Mouse (Mus musculus): ENCODE results near the gene Mfsd4a. TPM values are rescaled to one million over a fixed set of nuclear protein-coding genes. Genes with fewer than 3 reads are reported as not detected.

Mfsd4a gene
- 0.11 TPM in 1 of 2 replicates, not detected in the other for total RNA-seq (2015)
- 0.51 and 0.61 TPM in 2 replicates for total RNA-seq (2017)

DNA sequence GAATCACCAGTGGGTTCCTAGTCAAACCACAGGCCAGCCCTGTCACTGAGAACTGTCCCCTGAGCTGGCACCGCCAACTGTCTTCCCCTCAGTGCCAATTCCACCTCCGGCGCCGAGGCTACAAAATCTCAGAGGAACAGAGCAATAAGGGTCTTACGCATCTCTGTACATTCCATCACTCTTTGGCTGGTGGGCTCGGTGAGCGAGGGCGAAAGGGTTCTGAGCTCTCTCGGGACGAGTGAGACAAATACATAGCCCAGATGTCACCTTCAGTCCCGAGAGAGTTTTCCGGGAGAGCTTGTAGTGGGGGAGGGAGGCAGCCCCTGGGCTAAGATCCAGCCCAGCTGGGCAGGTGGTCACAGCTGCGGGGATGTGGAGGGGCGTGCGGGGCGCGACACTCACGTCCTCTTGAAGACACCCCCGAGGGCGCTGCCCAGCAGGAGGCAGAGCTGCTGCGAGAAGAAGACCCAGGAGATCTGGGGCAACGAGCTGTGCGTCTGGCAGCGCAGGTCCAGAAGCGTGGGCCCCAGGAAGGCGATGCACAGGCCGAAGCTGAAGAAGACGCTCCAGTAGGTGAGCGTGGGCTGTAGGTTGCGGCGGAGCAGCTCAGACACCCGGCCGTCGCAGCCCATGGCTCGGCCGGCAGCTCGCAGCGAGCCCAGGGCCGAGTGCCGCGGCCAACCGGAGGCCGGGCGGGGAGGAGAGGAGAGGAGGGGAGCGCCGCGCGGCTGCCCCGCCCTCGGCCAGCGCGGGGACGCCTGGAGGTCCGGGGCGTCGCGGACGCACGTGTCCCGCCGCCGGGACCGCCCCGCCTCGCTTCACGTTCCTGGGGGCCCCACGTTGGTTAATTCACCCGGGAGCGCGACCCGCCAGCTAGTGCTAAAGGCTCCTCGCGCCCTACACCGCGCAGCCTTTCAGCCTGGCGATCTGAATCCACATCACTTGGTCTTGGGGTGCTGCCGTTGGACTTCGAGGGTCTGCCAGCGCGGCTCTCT, at the start of gene Mfsd4a:
Gene Mfsd4a (minus strand): TSS at position 802 of the 995 bp plus-strand sequence.
- ATAC-seq (ENCODE audit: poor library complexity, severe bottlenecking): peak; percentile 65

DNA sequence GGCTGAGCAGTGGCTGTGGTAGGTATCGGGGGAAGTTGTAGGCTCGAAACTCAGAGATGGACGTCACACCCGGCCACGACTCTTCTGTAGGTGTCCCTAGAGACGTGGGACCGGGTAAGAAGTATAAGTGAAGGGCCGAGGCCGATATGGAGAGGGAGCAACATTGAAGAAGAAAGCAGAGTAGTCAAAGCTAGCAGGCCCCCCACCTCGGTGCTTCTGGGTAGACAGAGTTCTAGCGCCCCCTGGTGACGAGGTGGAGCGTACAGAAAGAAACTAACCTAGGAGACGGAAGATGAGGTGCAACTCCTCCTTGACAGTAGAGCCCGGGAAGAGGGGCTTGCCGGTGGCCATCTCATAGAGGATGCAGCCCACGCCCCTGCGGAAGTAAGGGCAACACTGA, 48.7 kb upstream of the Mfsd4a start:
- ATAC-seq (ENCODE audit: poor library complexity, severe bottlenecking): peak; percentile 58

DNA sequence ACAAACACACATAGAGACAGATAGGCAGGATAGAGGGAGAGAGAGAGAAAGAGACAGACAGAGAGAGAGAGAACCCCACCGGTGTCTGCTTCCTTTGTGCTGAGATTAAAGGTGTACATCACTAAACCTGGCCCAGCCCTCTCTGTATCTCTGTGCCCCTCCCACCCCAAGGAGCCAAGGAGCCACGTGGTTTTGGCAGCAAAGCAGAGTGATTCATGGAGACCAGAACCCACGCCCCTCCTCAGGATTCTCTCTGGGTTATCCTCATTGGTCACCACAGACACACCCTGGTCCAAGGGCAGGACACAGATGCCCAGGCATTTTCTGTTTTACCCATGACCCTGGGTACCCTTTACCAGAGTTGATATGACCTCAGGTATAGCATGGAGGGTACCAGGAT, 45.2 kb upstream of the Mfsd4a start:
- no peak for ATAC-seq (ENCODE audit: poor library complexity, severe bottlenecking)

DNA sequence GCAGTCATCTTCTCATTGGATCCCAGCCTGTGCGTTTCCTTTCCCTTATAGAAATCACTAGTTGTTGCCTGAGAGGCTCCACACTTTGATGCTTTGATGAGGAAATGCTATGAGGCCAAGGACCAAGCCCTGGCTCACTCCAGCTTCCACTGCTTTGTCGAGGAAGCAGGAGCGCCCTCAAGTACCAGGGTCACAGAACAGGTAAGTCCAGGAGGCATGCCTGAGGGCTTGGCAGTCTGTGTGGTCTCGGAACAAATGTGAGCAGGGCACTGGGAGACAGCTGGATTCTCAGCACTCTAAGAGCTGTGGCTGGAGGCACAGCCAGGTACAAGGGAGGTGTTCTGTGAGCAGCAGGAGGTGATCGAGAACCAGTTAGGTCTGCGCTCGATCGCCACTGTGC, 44.6 kb upstream of the Mfsd4a start:
- ATAC-seq (ENCODE audit: poor library complexity, severe bottlenecking): no peak

DNA sequence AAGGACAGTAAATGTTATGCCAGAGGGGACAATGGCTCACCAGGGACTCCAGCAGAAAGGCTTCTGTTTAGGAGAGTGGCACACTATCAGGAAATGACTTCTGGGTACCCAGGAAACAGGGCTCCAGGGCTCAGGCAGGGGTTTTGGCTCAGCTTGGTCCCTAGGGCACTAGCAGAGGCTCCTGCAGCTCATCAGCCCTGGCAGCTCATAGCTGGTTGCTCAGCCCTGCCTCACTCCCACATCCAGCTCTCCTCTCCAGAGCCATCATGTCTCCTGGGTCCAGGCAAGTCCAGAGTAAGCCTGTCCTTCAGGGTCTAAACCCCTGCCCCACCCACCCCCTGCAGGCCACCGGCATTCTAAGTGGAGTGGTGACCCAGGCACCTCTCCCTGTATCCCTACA, 43.5 kb upstream of the Mfsd4a start:
- no peak for ATAC-seq (ENCODE audit: poor library complexity, severe bottlenecking)

DNA sequence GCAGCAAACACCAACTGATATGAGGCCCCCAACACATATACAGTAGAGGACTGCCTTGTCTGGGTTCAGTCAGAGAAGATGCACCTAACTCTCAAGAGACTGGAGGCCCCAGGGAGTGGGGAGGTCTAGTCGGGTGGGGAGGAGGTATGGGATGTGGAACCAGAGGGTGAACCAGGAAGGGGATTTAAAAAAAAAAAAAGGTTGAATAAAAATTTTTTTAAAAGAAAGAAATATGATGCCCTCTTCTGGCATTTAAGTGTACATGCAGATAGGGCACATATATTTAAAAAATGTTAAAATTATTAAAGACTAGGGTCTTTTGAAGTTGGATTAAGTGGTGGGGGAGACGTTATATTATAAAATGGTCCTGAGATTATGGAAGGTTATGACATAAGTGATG, 41.5 kb upstream of the Mfsd4a start:
- no peak for ATAC-seq (ENCODE audit: poor library complexity, severe bottlenecking)

DNA sequence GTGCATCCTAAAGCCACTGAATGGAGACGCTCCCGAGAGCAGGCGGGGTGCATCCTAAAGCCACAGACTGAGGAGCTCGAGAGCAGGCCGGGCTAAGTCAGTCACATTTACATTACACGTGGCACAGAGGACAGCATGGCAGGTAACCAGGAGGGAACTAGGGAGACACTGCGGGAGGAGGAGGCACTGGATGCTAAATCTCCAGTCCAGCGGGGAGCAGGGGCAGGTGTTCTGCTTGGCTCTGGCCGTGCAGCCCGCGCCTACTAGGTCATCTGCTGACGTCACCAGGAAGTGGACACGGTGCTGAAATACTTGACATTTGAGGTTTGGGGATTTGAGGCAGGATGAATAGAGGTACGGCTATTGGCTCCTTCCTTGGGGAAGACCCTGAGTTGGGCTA, 36.5 kb upstream of the Mfsd4a start:
- no peak for ATAC-seq (ENCODE audit: poor library complexity, severe bottlenecking)

DNA sequence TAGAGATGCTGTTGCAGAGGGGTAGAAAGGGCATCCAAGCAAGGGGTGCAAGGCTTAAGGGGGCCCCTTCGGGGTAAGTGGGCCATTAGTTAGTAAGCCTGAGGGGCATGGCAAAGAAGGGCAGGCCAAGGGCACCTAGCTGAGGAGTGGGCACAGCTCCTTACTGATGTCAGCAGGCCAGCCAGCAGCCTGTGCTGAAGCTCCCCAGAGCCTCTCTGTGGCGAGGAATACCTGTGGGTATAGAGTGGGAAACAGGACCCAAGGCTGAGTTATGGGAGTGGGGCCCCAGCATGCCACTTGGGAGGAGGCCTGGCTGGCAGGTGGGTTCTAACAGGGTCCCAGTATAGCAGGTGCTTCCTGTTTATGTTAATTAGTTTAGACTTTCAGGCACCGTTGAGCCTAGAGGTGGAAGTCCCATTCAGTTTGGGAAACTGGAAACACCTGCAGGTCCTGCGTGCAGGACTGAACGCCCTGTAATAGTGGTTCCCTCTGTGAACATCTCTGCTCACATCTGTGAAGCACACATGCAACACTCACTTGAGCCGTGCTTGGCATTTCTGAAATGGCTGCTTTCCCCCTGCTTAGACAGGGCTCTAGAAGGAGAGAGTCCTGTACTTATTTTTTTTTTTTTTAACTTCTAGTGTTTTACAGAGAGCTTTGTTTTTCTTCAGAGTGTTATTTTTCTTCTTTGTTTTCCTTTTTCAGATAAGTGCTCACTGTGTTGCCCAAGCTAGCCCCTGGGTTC, 34.3 kb upstream of the Mfsd4a start:
- ATAC-seq (ENCODE audit: poor library complexity, severe bottlenecking): no peak

DNA sequence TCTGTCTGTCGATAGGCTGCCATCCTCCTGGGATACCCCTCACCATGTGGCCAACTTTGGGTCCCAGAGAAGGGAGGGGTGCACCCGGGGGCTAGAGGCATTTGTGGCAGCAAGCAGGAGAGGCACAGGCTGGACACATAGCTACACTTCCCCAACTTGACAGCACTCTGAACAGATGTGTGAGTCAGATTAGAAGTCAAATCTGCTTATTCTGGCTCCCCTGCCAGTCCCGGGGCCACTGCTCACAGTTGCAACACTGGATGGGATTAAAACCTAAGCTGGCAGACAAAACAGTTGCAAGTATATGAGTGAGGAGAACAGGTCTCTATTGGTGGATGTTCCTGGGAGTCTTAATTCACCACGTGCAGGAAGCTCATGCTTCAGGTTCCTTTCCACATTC, 31.9 kb upstream of the Mfsd4a start:
- ATAC-seq (ENCODE audit: poor library complexity, severe bottlenecking): no peak

DNA sequence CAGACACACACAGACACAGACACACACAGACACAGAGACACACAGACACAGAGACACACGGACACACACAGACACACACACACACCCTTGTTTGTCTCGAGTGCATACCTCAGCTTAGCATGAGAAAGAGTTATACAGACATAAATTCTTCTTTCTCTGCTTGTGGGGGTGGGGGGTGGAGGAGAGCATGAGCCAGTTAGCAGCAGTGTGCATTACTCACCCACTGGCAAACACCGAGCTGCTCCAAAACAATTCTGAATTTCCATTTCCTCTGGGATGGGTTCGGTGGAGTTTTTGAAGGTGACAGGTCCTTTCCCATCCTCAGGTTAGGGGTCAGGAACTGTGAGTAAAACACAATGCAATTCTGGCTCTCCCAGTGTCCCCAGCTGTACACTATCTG, 31.2 kb upstream of the Mfsd4a start:
- ATAC-seq (ENCODE audit: poor library complexity, severe bottlenecking): no peak

DNA sequence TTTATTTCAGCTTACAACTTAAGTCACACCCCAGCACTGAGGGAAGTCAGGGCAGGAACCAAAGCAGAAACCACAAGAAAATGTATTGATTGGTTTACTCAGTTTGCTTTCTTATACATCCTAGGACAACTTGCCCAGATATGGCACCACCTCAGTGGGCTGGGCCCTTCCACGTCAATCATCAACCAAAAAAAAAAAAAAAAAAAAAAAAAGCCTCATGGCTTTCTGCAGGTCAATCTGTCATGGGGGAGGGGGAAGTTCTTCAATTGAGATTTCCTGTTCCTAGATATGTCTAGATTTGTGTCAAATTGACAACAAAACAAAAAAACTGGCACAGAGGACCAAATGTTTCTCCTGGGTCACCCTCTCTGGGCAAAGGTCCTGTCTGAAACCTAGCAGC, 30.2 kb upstream of the Mfsd4a start:
- no peak for ATAC-seq (ENCODE audit: poor library complexity, severe bottlenecking)

DNA sequence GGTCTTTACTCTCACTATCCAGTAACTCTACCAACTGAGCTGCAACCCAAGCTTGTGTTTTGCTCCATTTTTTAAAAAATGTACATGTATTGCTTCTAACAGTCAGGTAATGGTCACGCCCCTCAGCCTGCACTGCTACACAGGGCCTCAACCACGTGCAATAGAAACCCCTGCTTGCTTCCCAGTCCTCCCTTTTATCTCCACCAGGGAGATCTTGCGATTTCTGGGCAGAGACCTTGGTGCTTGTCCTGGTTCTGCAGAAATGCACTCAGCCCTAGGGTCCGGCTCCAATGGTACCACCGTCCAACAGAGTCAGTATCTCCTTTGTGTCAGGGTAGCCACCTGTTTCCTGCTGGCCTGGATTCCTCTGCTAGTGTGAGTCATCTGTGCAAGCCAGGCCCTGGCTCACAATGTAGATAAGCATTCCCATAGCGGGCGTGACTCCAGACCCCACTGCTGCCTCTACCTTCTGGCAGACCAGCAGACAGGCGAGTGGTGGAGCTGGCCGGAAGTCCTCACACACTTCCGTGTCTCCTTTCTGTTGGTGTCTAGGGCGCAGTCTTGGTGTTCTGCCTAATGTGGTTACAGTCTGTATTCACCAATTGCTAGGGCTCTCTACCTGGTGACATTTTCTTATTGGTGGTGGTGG, 27.6 kb upstream of the Mfsd4a start:
- peak; percentile 72 for ATAC-seq (ENCODE audit: poor library complexity, severe bottlenecking)

DNA sequence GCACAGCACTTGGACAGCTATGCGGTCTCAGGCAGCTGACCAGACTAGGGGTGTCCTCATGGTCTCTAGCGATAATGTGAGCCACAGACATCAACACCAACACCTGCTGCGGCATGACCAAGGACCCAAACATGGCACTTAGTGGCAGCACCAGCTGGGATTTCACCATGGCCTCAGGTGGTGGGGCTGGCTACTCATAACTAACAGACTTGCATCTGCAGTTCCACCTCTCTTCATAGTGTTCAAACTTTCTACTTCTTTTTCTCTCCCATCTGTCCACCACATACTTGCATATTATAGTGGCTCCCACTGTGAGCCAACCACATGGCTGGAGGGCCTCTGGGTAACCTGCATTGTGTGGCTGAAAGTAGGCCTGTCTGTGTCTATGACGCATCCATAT, 25.4 kb upstream of the Mfsd4a start:
- no peak for ATAC-seq (ENCODE audit: poor library complexity, severe bottlenecking)

DNA sequence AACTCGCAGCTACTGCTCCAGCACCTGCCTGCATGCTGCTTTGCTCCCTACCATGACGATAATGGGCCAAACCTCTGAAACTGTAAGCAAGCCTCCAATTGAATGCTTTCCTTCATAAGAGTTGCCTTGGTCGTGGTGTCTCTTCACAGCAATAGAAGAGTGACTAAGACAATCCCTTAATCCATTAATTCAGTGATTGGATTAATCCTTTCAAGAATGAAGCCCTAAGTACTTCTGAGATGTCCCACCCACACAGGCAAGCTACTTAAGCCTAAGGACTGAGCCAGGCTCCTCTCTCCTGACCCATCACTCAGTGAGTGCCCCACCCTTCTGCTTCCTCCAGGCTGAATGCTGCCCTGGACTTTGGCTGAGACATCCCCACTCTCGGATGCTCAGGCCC, 22.4 kb upstream of the Mfsd4a start:
- no peak for ATAC-seq (ENCODE audit: poor library complexity, severe bottlenecking)

DNA sequence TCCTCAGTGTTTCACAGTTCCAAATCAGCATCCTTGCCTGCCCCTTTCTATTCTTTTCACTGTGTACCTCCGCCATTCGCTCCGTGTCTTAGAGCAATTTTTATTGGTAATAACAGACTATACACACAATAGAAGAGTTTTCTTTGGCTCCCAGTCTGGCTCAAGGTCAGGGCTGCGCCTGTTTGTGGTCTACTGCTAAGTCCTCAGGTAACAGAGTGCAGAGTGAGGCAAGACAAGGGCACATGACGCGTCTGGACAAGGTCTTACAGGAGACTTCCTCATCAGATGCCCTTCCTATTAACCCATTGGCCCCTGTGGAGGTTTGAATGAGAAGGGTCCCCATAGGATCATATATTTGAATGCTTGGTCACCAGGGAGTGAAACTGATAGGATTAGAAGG, 21.9 kb upstream of the Mfsd4a start:
- peak; percentile 78 for ATAC-seq (ENCODE audit: poor library complexity, severe bottlenecking)

DNA sequence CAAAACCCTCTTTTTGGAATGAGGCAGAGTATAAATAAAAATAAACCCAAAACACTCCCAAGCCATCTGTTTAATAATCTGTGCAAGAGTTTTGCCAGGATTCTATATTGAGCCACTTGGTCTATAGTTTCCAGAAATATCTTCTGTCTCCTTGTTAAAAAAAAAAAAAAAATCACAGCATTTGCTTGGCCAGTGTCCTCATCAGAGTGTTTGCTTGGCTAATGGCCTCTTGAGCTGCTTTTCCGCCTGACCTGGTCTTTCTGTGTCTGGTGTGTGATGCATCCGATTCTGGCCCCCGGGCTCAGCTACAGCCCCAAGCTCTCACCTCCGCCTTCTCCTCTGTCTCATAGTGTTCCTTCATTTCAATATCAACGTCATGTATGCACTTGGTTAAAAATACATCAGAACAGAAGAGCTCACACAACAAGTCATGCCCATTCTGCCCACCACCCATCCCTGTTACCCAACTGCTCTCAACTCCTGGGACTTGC, 20.4 kb upstream of the Mfsd4a start:
- ATAC-seq (ENCODE audit: poor library complexity, severe bottlenecking): no peak

DNA sequence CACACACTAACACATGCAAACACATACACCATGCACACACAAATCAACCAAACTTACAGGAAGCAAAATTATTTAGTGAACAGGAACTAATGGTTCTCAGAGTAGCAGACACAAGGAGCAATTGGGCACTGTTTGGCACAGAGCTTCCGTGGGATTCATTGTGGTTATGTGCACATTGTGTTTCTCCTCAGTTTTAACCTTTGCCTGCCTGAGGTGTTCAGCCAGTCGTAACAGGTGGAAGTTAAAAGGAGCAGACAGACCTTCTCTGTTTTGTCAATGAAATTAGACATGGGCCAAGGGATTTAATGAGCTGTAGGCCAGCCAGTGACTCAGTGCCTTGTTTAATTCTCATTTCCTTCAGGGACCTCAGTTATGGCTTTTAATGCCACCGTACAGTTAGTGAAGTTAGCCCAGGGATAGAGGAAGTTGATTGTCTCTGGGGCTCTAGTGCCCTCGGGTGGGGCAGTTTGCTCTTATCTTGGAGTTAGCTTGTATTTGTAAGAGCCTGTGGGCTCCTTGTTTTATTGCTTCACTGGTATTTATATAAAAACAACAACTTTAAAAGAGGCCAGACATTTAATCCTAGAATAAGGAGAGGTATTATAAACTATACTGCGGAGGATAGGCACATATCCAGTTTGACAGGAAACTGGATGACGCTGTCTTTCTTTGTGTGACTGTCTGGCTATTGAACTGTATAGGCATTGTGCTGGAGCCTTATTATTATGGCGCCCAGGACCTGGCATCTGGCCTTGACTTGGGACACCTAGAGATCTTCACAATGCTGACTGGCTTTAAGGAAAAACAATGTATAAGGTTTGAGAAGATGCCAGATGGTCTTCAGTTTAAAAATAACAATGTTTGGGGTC, 17.6 kb upstream of the Mfsd4a start:
- ATAC-seq (ENCODE audit: poor library complexity, severe bottlenecking): peak; percentile 83

DNA sequence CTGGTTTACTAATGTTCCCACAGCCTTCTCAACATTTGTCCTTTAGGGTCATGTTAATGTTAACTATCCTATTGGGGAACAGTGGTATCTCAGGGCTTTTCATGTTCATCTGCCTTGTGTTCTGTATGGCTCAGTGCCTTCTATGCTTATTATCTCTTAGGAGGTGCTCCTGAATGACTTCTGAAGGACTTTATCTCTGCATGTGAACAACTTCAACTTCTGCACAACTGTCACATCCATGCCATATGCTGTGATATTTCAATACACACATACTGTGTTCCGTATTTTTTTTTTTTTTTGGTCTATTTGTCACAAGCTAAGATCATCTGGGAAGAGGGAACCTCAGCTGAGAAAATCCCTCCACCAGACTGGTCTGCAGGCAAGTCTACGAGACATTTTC, 10.6 kb upstream of the Mfsd4a start:
- ATAC-seq (ENCODE audit: poor library complexity, severe bottlenecking): no peak

DNA sequence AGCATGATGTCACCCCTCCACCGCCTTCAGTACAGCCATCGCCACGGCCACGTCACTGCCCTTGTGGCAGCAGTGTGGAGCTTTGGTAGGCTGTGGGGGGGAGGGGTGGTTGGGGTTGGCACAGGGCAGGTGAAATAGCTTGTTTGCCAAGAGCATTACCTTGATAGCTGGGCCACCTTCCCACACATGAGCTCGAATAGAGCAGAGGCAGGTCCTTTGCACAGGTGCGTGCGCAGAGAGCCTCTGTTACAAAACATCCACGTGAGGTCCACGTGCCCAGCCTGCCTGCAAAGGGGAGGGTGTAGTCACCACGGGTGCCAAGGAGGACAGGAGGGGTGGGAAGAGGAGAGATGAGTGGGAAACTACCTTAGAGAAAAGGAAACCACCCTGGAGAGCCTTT, 7.7 kb upstream of the Mfsd4a start:
- no peak for ATAC-seq (ENCODE audit: poor library complexity, severe bottlenecking)

DNA sequence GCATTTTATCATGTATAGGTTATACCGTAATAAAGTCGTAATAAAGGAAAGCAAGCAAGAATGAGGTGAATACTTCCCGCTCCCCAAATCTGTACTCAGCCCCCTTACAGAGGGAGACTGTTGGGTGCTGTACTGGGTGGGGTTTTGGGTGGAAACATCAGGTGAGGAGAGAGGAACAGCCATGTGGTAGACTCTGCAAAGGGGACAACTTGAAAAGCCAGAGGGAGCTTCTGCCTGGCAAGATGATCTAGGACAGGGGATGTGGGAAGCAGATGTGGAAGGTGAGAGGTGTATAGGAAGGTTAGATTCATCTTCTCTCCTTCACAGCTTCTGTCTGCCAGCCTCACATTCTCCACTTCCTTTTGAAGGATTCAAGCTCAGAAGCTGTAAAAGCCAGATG, 2.8 kb upstream of the Mfsd4a start:
- no peak for ATAC-seq (ENCODE audit: poor library complexity, severe bottlenecking)

All from megakaryocyte, adult 5-6 weeks (primary cell).